Mouse (Mus musculus): ENCODE results near the gene 4930564D02Rik.

4930564D02Rik gene

DNA sequence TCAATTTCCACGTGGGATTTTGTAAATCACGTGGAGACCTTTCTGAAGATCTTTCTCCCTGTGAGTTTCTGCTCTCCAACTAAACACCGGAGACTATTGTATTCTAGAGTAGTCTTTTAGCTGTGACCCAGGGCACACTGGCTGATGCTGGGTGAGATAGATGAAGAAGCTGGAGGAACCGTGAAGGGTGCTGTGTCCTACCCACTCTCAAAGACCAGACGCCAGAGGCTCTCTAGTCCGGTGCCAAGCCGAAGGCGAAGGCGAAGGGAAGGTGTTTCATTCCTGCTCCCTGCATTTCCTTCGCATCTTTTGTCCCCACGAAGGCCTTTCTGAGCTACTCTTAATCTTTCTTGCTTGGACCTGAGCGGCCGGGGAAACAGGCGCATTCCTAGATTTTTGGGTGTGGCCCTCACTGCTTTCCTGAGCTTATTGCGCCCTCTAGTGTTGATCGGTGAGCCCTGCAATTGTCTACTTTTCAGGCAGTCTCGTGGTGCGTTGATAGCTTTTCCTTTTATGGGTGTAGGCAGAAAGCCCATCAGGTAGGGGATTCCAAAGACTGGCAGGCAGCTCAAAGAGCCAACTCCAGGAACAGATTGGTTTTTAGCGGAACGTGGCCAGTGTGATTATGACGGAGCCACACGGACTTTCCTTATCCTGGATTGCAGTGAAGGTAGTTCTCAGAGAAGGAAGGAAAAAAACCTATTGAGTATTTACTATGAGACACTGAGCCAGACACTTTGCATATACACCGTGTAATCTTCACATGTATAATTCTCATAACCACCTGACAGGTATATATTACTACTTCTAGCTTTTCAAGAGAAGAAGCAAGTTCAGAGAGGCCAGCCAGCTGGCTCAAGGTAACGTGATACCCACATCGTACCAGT, 7.8 kb upstream of the 4930564D02Rik start:
- DNase-seq (ENCODE audit: low spot score) = peak; percentile 82

DNA sequence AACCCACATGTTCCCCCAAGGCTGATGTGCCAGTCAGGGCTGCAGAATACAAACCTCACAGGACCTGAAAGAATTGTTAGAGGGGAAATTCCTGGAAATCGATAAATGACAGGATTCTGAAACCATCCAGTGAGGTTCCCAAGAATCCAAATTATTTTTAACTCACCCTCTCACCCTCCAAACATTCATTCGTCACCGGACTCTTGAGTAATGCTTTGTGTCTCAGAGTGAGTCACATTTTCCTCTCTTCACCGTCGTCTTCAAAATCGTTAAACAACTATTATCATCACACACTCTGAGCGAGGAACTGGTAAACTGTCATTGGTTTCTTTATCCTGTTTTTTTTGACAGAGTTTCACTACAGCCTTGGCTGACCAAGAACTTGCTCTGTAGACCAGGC, 6.7 kb upstream of the 4930564D02Rik start:
- DNase-seq (ENCODE audit: low spot score) = no peak

DNA sequence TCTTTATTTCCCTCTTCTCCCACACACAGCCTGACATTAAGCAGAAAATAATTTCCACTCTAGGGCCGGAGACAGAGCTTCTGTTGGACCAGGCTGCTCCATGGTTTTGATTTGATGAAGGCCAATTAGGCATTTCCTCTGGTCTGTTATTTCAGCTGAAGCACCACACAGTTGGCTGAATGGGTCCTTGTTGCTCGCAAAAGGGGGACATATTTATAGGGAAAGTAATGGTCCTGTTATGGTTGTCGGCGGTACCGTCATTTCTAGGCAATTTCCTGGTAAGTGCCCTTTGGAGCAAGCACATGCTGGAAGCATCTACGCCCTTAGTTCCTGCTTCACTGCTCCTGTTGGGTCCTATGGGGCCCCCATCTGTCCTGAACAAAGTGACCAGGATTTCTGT, 5.7 kb upstream of the 4930564D02Rik start:
- no peak for DNase-seq (ENCODE audit: low spot score)

DNA sequence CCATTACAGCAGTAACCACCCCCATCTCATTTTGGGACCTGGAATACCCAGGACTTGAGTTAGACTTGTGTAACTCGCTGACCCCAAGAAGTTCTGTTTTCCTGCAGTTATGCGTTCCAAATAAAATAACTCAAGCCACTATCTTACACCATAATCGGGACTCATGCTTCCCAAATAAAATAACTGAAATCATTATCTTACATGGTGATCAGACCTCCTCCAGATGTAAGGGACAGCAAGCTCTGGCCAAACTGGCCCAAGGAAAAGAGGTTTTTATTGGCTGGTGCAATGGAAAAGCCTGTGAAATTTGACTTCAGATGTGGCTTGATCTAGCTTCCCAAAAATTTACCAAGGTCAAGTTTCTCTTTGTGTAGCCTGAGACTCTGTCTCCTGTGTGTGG, 5.1 kb upstream of the 4930564D02Rik start:
- DNase-seq (ENCODE audit: low spot score) = no peak

DNA sequence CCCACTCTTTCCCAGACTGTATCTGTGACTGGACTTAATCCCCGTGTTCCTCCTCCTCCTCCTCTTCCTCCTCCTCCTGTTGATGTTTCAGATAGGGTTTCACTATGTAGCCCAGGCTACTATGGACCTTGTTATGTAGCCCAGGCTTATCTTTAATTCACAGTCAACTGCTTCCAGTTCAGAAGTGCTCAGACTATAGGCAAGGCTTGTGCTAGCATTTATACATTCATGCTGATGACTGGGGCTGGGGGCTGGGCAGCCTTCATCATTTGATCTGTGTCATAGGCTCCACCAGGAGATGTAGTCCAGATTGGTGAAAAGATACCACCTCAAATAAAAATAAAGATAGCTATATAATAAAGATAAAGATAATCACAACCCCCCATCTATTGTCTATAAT, 4.7 kb upstream of the 4930564D02Rik start:
- no peak for DNase-seq (ENCODE audit: low spot score)

DNA sequence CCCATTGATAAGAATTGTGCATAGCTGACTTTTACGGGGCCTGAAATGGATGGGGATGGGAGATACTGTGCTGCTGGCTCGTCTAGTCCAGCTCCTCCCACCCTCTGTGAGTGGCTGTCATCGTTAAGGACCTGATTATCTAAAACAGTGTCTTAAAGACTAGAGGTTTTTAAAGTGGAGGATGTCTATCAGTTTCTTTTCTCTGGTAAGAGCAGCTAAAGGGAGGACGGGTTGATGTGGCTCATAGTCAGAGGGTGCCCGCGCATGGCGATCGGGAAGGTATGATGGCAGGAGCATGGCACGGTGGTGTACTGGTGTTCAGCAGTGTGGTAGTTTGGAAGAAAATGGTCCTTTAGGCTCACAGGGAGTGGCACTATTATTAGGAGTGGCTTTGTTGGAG, 4.0 kb upstream of the 4930564D02Rik start:
- DNase-seq (ENCODE audit: low spot score) = no peak

DNA sequence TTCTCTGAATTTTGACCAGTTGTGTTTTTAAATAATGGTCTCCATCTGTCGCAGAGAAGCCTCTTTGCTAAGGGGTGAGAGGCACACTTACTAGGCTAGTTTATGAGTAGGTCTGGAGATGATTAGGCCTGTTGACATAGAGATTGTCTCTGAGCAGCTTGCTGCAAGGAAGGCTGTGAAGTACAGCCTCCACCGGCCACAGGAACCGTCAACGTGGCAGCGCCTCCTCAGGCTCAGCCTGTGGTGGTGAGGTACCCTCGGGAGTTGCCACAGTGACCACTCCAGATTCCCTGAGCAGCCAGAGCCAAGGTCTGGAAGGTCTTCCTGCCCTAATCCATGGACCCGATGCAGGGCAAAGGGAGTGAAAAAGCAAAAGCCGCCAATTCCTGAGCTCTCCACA, 3.9 kb downstream of the 4930564D02Rik start:
- DNase-seq (ENCODE audit: low spot score) = no peak

DNA sequence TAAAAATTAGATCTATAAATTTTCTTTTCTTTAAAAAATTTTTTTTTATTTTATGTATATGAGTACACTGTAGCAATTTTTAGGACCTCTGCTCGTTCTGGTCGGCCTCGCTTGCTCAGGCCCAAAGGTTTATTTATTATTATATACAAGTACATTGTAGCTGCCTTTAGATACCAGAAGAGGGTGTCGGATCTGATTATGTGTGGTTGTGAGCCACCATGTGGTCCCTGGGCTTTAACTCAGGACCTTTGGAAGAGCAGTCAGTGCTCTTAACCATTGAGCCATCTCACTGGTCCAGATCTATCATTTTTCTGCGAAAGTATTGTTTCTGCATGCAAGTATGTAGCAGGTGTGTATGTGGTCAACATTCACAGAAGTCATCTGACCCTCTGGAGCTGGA, 4.6 kb downstream of the 4930564D02Rik start:
- no peak for DNase-seq (ENCODE audit: low spot score)

DNA sequence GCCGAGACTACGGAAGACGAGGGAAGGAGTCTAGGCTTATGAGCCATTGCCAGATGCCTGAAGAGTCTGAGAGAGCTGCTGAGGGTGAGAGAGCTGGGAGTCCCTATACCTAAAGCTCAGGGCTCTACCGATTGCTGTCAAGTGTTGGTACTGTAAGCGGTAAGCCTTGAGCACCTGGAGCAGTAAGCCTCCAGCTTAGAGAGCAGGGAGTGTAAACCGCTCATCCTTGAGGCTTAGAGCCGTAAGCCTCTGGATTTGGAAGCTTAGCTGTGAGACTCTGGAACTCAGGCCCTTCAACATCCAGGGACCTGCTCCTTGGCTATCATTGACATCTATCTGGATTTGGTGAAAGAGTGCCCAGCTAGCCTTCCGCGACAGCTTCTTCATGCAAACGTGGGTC, 5.9 kb downstream of the 4930564D02Rik start:
- DNase-seq (ENCODE audit: low spot score) = no peak

DNA sequence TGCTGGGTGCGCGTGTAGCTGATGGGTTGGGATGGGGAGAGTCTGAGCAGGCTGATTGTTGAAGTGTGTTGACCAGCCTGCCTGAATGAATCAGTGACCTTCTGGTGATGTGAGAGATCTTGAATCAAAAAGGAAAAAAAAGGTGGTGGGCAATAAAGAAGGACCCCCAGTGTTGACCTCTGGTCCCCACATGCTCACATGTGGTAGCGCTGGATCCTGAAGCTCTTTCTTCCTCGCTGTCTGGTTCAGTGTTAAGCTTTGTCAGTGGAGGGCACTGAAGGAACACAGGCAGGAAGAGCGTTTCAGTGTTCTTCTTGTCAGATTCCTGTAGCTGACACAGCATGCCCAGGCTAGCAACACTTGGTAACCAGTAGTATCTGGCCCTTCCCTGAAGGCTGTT, 9.2 kb downstream of the 4930564D02Rik start:
- DNase-seq (ENCODE audit: low spot score) = no peak

DNA sequence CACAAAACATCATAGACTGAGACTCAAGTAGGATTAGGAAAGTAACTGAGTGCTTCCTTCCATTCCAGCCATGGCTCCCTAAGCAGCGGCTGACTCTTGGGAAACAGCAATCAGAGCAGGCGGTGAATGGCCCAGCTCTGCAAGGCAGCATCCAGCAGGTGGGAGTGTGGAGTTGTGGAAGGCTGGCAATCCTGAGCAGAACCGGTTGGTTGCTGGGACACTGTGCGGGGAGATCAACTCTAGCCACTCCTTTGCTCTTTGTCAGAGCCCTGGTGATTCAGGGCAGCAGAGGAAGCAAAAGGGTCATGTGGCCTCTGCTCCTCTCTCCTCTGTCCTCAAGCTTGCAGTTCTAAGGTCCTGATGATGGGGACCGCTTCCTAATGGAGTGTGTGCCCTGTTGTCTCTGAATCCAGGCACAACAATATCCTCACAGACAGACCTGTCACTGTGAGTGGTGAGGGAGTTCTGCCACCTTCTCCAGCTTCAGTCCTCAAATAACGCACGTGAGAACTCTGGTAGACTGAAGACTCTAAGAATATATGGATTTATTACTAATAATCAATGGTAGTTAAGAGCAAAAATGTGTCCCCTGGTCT, 11.7 kb downstream of the 4930564D02Rik start:
- DNase-seq (ENCODE audit: low spot score) = peak; percentile 89

DNA sequence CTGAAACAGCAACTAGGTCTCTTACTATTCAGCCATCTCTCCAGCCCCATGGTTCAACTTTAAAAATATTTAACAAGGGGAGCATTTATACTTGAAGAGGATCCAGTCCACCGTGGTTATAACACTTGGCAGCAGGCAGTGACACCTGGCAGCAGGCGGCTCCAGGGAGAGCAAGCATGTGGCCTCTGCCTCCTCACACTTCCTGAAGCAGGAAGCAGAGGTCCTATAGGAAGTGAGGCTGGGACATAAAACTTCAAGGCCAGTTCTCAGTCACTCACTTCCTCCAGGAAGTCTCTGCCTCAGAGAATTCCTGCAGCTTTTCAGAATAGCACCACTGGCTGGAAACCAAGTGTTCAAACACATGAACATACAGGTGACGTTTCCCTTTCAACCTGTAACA, 20.7 kb downstream of the 4930564D02Rik start:
- DNase-seq (ENCODE audit: low spot score) = no peak

DNA sequence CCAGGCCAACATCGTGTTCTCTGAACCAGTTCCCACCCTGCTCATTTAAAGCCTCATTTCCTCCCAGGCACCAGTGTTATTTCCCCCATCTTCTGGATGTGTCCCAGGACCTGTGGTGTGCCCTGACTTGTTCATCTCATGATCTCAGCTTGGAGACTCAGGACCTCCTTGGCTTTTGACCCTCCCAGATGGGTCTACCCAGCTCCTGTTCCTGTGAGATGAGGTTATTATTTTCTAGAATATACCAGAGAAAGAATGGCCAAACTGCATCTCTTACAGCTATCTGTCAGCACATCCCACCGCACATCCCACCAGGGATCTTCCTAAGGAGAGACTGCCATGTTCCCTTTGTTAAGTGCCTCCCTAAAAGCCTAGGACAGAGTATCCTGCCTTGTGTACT, 22.0 kb downstream of the 4930564D02Rik start:
- DNase-seq (ENCODE audit: low spot score) = no peak

DNA sequence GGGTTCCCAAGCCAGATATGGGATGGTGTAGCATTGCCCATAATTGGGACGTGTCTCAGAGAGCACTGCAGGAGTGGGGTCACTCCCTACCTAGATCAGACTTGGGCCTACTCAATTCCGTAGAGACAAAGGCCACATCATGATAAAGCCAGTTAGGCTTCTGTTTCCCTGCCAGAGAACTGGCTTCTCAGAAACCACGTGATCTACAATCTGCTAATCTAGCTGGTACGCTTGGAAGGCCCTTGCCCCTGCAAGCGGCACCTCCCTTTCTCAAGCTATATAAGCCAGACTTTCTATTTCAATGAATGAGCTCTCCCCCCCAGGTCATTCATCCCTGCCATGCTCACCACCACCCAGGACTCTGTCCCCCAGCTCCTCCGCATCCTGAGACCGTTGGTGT, 23.5 kb downstream of the 4930564D02Rik start:
- DNase-seq (ENCODE audit: low spot score) = no peak

DNA sequence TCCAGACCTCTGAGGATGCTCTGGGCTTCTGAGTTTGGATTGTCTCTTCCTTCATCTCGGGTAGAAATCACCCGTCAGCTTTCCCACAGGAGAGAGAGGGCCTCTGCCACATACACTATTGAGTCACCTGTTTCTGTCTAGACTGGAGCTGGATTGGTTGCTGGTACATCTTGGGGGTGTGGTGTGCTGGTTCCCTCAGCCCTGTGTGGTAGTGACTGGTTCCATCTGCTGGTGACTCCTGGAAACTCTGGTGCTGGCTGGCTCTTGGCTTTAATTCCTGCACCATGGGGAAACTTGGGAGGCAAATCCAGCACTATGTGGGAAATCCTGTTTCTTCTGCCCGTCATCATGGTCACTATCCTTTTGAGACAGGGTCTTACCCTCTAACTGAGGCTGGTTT, 24.3 kb downstream of the 4930564D02Rik start:
- peak; percentile 62 for DNase-seq (ENCODE audit: low spot score)

DNA sequence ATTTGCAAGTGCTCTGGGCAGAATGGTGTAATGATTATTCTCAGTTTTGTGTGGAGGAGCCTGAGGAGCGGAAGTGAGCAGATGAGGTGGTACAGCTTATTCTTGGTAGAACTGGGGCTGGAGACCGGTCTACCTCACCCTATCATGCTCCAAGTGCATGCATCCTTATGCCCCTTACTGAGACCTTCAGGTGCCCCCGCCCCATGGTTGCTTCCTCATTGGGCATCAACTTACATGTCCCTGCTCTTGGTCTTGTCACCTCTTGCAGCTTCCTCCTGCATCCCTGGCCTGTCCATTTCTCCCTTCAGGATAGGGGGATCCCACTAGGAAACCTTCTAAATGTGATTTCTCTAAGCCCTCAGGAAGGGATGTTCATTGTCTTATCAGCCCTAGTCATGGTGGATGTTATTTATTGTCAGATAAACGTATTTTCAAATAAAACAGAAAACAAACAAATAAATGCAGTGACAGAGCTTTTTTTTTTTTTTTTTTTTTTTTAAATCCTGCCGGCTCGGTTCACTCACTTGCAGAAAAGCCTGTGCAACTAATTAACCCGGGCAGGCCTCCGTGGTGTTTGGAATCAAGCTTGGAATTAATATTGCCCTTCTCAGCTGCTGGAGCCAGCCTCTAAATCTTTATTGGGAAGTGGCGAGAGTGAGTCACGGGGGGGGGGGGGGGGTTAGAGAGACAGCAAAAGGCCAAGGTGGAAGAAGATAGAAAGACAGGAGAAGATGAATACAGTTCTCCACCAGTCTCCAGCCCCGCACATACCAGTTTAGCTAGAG, 26.3 kb downstream of the 4930564D02Rik start:
- no peak for DNase-seq (ENCODE audit: low spot score)

DNA sequence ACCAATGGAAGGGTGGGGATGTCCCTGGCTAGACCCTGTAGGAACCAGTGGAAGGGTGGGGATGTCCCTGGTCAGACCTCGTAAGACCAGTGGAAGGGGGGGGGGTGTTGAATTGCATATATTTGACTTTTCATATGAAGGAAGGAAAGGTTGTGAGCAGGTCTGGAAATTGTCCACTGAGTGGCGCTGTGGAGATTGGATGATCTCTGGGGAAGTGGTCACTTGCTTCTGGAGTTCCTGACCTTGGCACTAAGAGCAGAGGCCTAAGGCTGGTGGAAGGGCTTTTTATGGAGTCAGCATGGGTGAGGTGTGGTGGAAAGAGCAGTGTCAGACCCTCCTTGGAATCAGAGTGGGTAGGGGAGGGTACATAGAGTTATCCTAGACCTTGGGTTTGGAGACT, 27.8 kb downstream of the 4930564D02Rik start:
- DNase-seq (ENCODE audit: low spot score) = peak; percentile 52

DNA sequence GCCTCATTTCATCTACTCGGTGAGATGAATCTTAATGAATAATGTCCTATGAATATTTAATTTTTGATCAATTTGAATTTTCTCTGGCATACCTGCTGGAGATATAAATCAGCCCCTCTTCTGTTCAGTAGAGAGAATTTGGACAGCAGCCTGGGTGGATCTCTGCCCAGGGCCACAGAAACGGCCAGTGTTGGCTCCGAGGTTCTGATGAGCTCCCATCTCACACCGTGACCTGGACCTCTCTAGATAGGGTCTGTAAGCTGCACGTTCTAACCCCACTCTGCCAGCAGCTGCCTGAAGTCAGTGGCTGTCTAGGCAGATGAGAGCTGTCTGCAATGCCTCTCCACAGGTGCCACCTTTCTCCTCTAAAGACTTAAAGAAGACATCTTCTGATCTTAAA, 28.4 kb downstream of the 4930564D02Rik start:
- no peak for DNase-seq (ENCODE audit: low spot score)

DNA sequence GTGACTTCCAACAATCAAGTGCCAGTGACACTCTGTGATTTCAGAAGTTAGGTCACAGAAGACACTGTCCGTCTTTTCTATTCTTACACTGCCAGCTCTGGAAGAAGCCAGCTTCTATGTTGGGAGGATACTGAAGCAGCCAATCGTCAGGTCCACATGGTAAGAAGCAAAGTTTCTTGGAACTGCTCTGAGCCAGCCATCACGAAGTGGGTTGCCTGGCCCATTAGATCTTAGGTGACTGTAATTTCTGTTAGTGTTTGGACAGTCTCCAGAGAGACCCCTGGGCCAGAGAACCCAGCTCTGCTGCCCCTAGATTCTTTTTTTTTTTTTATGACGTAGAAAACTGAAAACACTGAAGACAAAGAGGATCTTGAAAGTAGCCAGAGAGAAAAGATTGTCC, 30.9 kb downstream of the 4930564D02Rik start:
- DNase-seq (ENCODE audit: low spot score) = no peak

DNA sequence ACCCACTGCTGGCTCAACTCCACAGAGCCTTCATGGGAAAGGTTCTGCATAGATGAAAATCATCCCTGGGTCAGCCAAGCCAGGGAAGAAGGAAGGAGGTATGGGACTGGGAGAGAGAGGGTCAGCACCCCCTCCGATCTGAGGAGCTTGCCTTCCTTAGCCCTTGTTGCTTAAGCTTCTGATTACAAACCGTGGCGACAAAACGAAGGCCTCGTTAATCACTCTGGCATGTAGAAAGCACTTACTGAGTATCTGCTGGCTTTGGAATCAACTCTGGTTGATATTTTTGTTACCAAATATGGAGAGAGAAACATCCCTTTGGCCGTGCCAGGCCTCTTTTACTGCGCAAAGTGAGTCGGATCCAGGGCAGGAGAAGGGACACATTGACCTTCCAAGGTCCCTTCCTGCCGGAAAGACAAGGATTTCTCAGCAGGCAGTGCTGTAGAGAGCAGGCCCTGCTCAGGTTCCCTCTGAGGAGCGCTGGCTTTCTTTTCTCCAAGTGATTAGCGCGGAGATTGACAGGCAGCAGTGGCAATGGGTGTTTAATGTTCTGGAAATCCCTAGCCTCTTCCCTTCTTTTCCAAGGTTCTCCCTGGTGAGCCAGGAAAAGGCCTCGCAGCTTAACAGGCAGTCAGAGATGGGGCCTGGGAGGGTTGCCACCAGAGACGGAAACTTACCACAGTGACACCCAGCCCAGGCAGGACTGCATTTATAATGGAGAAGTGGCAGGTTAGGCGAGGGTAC, 33.1 kb downstream of the 4930564D02Rik start:
- DNase-seq (ENCODE audit: low spot score) = no peak

DNA sequence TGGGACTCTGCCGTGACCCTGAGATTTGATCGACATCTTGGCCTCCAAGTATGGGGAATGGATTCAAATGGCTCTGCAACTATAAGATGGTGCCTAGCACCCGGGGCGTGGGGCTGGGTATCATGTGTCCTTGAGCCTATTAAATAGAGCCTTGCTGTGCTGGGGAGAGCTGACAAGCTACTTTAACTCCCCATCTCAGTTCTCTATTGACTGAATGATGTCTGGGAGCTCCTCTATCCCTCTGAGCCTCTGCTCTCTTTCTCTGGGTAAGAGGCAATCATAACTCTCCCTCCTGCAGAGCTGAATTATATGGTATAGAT, 33.6 kb downstream of the 4930564D02Rik start:
- DNase-seq (ENCODE audit: low spot score) = no peak

DNA sequence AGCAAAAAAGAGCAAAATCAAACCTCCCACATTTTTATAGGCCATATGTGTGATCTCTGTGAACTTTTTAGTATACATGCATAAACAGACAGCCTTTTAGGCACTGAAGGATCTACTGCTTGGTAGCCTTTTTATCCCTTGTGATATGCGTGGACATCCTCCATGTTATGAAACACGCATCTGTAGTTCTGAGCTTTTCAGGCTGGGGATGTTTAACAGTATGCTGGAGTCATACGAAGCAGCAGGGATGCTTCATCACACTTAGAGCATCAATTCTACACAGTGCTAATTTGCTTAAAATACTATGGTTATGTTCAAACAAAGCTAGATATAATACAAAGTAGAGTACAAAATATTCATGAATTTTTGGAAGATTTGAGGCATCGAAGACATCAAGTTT, 39.2 kb downstream of the 4930564D02Rik start:
- no peak for DNase-seq (ENCODE audit: low spot score)
